Mouse (Mus musculus): Measurements from ENCODE around the gene Nab1. TPM values are rescaled to one million over a fixed set of nuclear protein-coding genes. Genes with fewer than 3 reads are reported as not detected.

Nab1 gene
- total RNA-seq, 2 experiments from 2014 or later = 31.0 to 32.2 TPM

DNA sequence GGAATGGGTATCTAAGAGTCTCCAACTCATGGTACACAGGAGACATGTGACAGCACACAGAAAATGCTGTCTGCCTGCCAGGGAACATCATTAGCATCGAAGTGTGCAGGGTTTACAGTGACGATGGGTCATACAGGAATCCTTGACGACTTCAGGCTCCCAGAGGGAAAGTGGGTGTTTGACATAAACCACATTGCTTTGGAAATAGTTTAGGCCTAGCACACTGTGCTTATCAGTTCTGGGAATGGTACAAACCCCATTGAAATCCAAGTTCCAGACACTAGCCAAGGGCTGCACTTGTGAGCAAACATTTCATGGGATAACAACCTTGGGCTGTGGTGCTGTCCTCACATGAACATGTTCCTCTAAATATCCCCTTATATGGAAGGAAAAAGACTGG, 78.3 kb downstream of the Nab1 start:
- no peak for DNase-seq (ENCODE audit: low spot score in 2 of 2)
- TF ChIP-seq CTCF (conservative IDR thresholded peaks at IDR 0.05) = no peak
- H3K27ac ChIP-seq = no peak overlapping the region
- H3K4me3 ChIP-seq = no peak overlapping the region

GRCm38 (mm10) chr1:52421623-52422022, 78.9 kb downstream of the Nab1 start:
- no peak for DNase-seq (ENCODE audit: low spot score in 2 of 2)
- TF ChIP-seq CTCF (conservative IDR thresholded peaks at IDR 0.05) = no peak

GRCm38 (mm10) chr1:52419088-52419819, 81.2 kb downstream of the Nab1 start:
- Histone ChIP-seq H3K4me3 (no peak overlapping the region), H3K27ac (no peak overlapping the region)
- no peak for TF ChIP-seq CTCF (conservative IDR thresholded peaks at IDR 0.05)
- no peak for DNase-seq (ENCODE audit: low spot score in 2 of 2)

More at GRCm38 (mm10) chr1:52421623-52422022, 78.9 kb downstream of the Nab1 start:
- no peak overlapping the region for H3K4me3 ChIP-seq
- no peak overlapping the region for H3K27ac ChIP-seq

Other genes with a start within 250 kb of the Nab1 start
- gene Nemp2, start 130.0 kb upstream of the Nab1 start, total RNA-seq (2021) = 1 to 10 TPM; 4.7 to 5.1 TPM
- 10 to 100 TPM; 76.7 to 79.9 TPM for gene Mfsd6, start 226.8 kb upstream of the Nab1 start, total RNA-seq (2021)